Mouse (Mus musculus) kidney, adult 2 months (tissue): ENCODE data around the gene Als2cr12.

Experiments used
- CTCF ChIP-seq: fragments of 200-500 bp; conservative IDR thresholded peaks from 2 replicates; pipeline ENCODE4 v1.5.1; 2011; ENCODE audit warnings: low read depth, mild to moderate bottlenecking, control low read depth, low read length, moderate library complexity, mixed read lengths; ENCODE audit not compliant: insufficient read depth, insufficient read length
- POLR2A ChIP-seq: fragments of 200-500 bp; IDR thresholded peaks from one replicate; pipeline ENCODE4 v1.6.1; 2011; ENCODE audit warnings: low read depth, low read length, control low read depth

DNA sequence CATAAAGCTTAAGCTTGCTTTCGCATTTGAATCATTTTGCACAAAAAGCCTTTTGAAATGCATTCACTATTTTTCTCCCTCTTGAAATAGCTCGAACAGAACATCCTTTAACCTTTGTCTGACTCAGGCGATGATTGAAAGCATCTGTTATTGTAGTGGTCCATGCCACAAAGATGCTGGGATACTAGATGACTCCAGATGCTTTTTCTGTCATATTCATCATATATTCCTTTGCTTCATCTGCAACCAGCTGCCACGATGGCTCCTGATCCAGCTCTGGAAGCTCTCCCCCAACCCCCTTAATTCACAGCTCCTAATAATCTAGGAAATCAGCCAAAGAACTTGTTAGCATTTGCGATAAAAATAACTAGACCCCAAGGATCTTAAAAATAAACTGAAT is 78.7 kb downstream of the Als2cr12 start:
- TF ChIP-seq POLR2A (no peak), CTCF (no peak)
